Mouse (Mus musculus): Measurements from ENCODE around the gene Cdh13. TPM values are rescaled to one million over a fixed set of nuclear protein-coding genes. Genes with fewer than 3 reads are reported as not detected.

Gene Cdh13
- polyA plus RNA-seq, 1 experiment from 2014 or later = 3.0 TPM

GRCm38 (mm10) chr8:118444651-118445207 lies 161.2 kb downstream of the Cdh13 start:
- DNase-seq (ENCODE audit: low spot score) = no peak

GRCm38 (mm10) chr8:118446516-118446915 lies 163.0 kb downstream of the Cdh13 start:
- no peak for DNase-seq (ENCODE audit: low spot score)

- no peak for DNase-seq (ENCODE audit: low spot score)
Measured at GRCm38 (mm10) chr8:118448011-118448410, 164.5 kb downstream of the Cdh13 start.

- DNase-seq (ENCODE audit: low spot score) = no peak
Measured at GRCm38 (mm10) chr8:118452445-118453103, 169.0 kb downstream of the Cdh13 start.

- DNase-seq (ENCODE audit: low spot score) = no peak
Measured at GRCm38 (mm10) chr8:118455245-118455644, 171.7 kb downstream of the Cdh13 start.

GRCm38 (mm10) chr8:118465330-118465948 lies 181.9 kb downstream of the Cdh13 start:
- DNase-seq (ENCODE audit: low spot score) = no peak

GRCm38 (mm10) chr8:118477587-118477986 lies 194.1 kb downstream of the Cdh13 start:
- DNase-seq (ENCODE audit: low spot score) = no peak

- no peak for DNase-seq (ENCODE audit: low spot score)
Measured at GRCm38 (mm10) chr8:118488735-118489134, 205.2 kb downstream of the Cdh13 start.

- no peak for DNase-seq (ENCODE audit: low spot score)
Measured at GRCm38 (mm10) chr8:118502509-118502908, 219.0 kb downstream of the Cdh13 start.

GRCm38 (mm10) chr8:118509426-118509825 lies 225.9 kb downstream of the Cdh13 start:
- no peak for DNase-seq (ENCODE audit: low spot score)

- DNase-seq (ENCODE audit: low spot score) = no peak
Measured at GRCm38 (mm10) chr8:118513259-118513658, 229.7 kb downstream of the Cdh13 start.

- DNase-seq (ENCODE audit: low spot score) = no peak
Measured at GRCm38 (mm10) chr8:118515616-118516015, 232.1 kb downstream of the Cdh13 start.

GRCm38 (mm10) chr8:118517071-118517470 lies 233.5 kb downstream of the Cdh13 start:
- DNase-seq (ENCODE audit: low spot score) = no peak

GRCm38 (mm10) chr8:118518030-118518741 lies 234.7 kb downstream of the Cdh13 start:
- no peak for DNase-seq (ENCODE audit: low spot score)

- DNase-seq (ENCODE audit: low spot score) = no peak
Measured at GRCm38 (mm10) chr8:118518742-118519102, 235.2 kb downstream of the Cdh13 start.

GRCm38 (mm10) chr8:118523922-118524321 lies 240.4 kb downstream of the Cdh13 start:
- DNase-seq (ENCODE audit: low spot score) = no peak

- DNase-seq (ENCODE audit: low spot score) = no peak
Measured at GRCm38 (mm10) chr8:118538816-118539558, 255.5 kb downstream of the Cdh13 start.

GRCm38 (mm10) chr8:118539559-118539819 lies 256.0 kb downstream of the Cdh13 start:
- no peak for DNase-seq (ENCODE audit: low spot score)

GRCm38 (mm10) chr8:118539941-118540340 lies 256.4 kb downstream of the Cdh13 start:
- no peak for DNase-seq (ENCODE audit: low spot score)

- no peak for DNase-seq (ENCODE audit: low spot score)
Measured at GRCm38 (mm10) chr8:118552397-118552796, 268.9 kb downstream of the Cdh13 start.

GRCm38 (mm10) chr8:118552842-118553241 lies 269.3 kb downstream of the Cdh13 start:
- DNase-seq (ENCODE audit: low spot score) = no peak

- DNase-seq (ENCODE audit: low spot score) = no peak
Measured at GRCm38 (mm10) chr8:118564024-118564423, 280.5 kb downstream of the Cdh13 start.

Data from thymus, postnatal 0 days (tissue).